Mouse (Mus musculus): ENCODE measurements at regions not wholly inside any gene's neighbourhood (a gene's known extent, or its start where the extent isn't known, plus 50 kb on each side); places are given as distances from the start of the nearest gene placed in this dataset.

DNA sequence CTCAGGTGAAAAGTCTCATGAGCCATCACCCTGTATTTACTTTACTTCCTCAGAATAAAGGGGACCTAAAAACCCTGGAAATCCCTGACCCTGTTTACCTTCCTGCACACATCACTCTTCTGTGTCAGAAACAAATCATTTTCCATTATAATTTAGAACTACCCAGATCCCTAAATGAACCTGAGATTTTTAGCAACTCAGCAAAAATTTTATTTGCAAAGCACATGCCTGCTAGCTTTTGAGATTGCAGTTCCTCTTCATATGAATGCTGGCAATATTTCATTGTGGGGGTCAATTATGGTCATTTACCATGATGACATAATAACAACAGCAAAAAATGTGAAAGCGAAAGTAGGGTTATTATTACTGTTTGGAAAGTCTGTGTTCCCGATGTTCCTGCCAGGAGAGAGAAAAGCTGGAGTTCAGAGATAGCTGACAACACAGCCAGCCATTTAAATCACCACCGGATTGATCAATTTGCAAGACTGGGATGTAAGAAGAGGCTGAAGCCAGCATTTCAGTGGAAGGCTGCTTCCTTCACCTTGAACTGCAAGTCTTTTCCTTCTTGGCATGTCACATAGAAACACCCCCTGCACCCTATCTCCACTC lies 476.5 kb downstream of the Tmem161b start:
- Histone ChIP-seq H3K4me3 (ENCODE audit: low read length) (no peak overlapping the region), H3K36me3 (ENCODE audit: control insufficient read depth, insufficient read depth, low read length) (no peaks in the 10 kb centered on the region), H3K27me3 (ENCODE audit: control insufficient read depth, insufficient read depth, low read length) (no peaks in the 10 kb centered on the region), H3K9me3 (ENCODE audit: control insufficient read depth, low read length) (no peaks in the 10 kb centered on the region), H3K4me2 (replicated peaks; ENCODE audit: low read depth, low read length) (no peak overlapping the region), H3K27ac (ENCODE audit: low read depth, low read length) (no peak overlapping the region), H3K4me1 (ENCODE audit: control insufficient read depth, insufficient read depth, low read length) (no peaks in the 10 kb centered on the region), H3K9ac (ENCODE audit: low read depth, low read length) (no peak overlapping the region)
- ATAC-seq (ENCODE audit: low FRiP score, low TSS enrichment) = no peak
- 55% methylated on average over 3 of the region's 3 CpGs for WGBS

DNA sequence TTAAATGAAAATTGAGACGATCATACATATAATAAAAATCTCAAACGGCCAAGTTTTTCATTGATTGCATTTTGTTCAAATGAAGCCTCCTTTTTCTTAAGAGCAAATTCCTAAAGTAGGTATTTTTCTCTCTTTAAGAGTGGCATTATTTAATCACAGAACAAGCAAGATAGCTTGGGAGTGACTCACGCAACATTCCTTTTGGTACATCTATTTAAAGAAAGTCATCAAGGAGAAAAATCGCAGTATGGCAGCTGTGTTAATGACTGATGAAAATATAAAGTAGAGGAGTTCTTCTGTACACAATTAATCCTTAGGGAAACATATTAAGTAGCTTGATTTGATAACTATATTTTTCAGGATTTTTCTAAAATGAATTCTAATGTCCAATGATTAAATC lies 448.0 kb upstream of the Ccnh start:
- H3K9me3 ChIP-seq (ENCODE audit: control insufficient read depth, low read length) = no peaks in the 10 kb centered on the region
- WGBS = 87% methylated on average over 4 of the region's 4 CpGs

DNA sequence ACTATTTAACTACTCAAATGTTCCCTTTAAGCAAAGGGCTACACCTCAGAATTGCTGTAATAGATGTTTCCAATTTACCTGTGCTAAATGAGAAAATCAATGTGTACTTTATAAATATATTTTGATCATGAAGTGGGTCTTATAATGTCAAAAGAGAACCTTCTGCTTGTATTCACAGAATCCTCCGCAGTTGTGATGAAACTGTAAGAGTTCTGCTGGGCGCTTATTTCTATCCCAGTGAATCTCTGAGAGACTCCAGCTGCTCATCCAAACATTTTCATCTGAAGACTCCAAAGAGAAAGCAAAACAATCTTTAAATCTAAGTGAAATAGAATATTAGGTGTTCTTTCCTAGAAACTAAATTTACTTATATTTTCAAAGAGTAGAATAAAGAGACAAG lies 440.9 kb upstream of the Ccnh start:
- H3K4me1 ChIP-seq (ENCODE audit: control insufficient read depth, insufficient read depth, low read length) = no peaks in the 10 kb centered on the region
- WGBS = 84% methylated on average over 2 of the region's 2 CpGs
- no peaks in the 10 kb centered on the region for H3K27me3 ChIP-seq (ENCODE audit: control insufficient read depth, insufficient read depth, low read length)
- no peaks in the 10 kb centered on the region for H3K36me3 ChIP-seq (ENCODE audit: control insufficient read depth, insufficient read depth, low read length)
- no peaks in the 10 kb centered on the region for H3K9me3 ChIP-seq (ENCODE audit: control insufficient read depth, low read length)
- no peak overlapping the region for H3K27ac ChIP-seq (ENCODE audit: low read depth, low read length)
- ATAC-seq (ENCODE audit: low FRiP score, low TSS enrichment) = no peak
- no peak overlapping the region for H3K4me2 ChIP-seq (replicated peaks; ENCODE audit: low read depth, low read length)
- H3K9ac ChIP-seq (ENCODE audit: low read depth, low read length) = no peak overlapping the region
- H3K4me3 ChIP-seq (ENCODE audit: low read length) = no peak overlapping the region

More for the DNA sequence above, 448.0 kb upstream of the Ccnh start:
- Histone ChIP-seq H3K4me3 (ENCODE audit: low read length) (no peak overlapping the region), H3K4me2 (replicated peaks; ENCODE audit: low read depth, low read length) (no peak overlapping the region), H3K27ac (ENCODE audit: low read depth, low read length) (no peak overlapping the region), H3K36me3 (ENCODE audit: control insufficient read depth, insufficient read depth, low read length) (no peaks in the 10 kb centered on the region), H3K4me1 (ENCODE audit: control insufficient read depth, insufficient read depth, low read length) (no peaks in the 10 kb centered on the region), H3K9ac (ENCODE audit: low read depth, low read length) (no peak overlapping the region), H3K27me3 (ENCODE audit: control insufficient read depth, insufficient read depth, low read length) (no peaks in the 10 kb centered on the region)
- ATAC-seq (ENCODE audit: low FRiP score, low TSS enrichment) = no peak

DNA sequence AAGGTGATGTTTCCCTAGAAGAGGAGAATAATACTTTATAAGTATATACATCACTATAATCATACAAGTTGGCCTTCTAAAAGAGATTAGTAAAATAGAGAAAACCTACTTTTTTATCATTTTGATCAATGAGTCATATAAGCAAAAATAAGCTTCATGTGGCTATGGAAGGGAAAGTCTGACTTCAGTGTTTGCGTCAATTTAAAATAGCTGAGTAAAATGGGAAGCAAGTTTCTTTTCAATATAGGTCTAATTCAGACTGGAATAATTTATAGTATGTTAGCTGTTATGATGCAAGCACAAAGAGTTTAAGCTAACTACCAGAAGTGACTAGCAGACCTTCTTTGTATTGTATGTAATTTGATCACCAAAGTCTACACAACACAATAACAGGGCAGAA lies 440.0 kb upstream of the Ccnh start:
- no peak overlapping the region for H3K9ac ChIP-seq (ENCODE audit: low read depth, low read length)
- H3K4me2 ChIP-seq (replicated peaks; ENCODE audit: low read depth, low read length) = no peak overlapping the region
- ATAC-seq (ENCODE audit: low FRiP score, low TSS enrichment) = no peak
- H3K4me1 ChIP-seq (ENCODE audit: control insufficient read depth, insufficient read depth, low read length) = no peaks in the 10 kb centered on the region
- H3K27me3 ChIP-seq (ENCODE audit: control insufficient read depth, insufficient read depth, low read length) = no peaks in the 10 kb centered on the region
- H3K36me3 ChIP-seq (ENCODE audit: control insufficient read depth, insufficient read depth, low read length) = no peaks in the 10 kb centered on the region
- H3K4me3 ChIP-seq (ENCODE audit: low read length) = no peak overlapping the region
- H3K27ac ChIP-seq (ENCODE audit: low read depth, low read length) = no peak overlapping the region
- WGBS = 93% methylated on average over 1 of the region's 1 CpGs
- no peaks in the 10 kb centered on the region for H3K9me3 ChIP-seq (ENCODE audit: control insufficient read depth, low read length)

DNA sequence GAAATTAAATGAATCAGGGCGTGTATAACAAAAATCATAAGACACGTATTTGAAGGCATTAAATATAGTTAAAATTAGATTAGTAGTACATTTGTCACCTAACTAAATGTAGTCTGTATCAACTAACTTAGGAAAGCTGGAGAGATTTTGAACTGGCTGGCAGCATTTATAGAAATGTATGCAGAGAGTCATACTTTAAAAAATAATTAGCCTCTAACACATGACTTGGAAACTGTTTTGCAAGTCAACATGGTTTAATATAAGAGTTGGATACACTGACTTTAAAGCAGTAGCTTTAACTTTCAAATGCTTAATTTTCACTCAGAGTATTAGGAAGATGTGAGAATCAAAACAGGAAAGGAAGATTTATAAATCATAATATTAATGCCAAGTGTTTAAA lies 439.1 kb upstream of the Ccnh start:
- no peak overlapping the region for H3K4me2 ChIP-seq (replicated peaks; ENCODE audit: low read depth, low read length)
- no peaks in the 10 kb centered on the region for H3K36me3 ChIP-seq (ENCODE audit: control insufficient read depth, insufficient read depth, low read length)
- H3K9ac ChIP-seq (ENCODE audit: low read depth, low read length) = no peak overlapping the region
- no peak for ATAC-seq (ENCODE audit: low FRiP score, low TSS enrichment)
- no peak overlapping the region for H3K27ac ChIP-seq (ENCODE audit: low read depth, low read length)
- no peak overlapping the region for H3K4me3 ChIP-seq (ENCODE audit: low read length)
- no peaks in the 10 kb centered on the region for H3K4me1 ChIP-seq (ENCODE audit: control insufficient read depth, insufficient read depth, low read length)
- no peaks in the 10 kb centered on the region for H3K9me3 ChIP-seq (ENCODE audit: control insufficient read depth, low read length)
- WGBS = 93% methylated on average over 2 of the region's 2 CpGs
- no peaks in the 10 kb centered on the region for H3K27me3 ChIP-seq (ENCODE audit: control insufficient read depth, insufficient read depth, low read length)

DNA sequence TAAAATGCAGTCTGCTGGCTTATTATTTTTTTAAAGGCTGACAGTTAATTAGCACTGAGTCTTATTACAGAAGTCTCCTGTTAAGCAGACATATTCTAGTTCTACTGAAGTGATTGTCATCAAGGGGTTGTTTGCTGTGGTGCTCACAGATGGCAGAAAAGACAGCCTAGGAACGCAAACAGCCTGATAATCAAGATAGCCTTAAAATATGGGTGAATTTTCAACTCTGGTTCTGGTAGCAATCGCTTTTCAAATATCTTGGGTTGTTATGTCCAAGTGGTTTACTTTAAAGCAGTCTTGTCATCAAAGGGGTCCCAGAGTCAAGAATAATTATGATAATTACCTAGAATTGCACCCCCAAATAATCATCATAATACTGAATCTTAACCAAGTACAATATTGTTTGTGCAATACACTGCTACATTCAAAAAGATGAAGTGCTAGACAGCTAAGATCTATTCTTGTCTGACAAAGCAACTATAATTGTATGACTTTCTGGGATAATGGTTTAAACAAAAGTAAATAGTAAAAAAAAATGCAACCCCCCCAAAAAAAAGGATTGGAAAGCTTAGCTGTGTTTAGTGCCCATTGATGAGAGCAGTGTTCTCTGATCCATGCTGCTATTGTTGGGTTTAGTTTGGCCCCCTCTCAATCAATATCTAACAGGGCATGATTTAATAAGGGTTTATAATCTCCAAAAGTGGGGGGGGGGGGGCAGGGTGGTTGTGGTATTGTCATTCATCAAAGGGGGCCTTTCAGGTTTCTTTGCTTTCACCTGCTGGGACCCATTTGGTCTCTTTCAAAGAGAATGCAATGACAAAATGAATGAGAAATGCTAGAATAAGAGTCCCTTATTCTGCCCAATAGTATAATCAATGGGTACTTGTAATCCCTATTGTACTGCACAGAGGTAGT lies 437.4 kb upstream of the Ccnh start:
- no peak for ATAC-seq (ENCODE audit: low FRiP score, low TSS enrichment)
- Histone ChIP-seq H3K27ac (ENCODE audit: low read depth, low read length) (no peak overlapping the region), H3K9me3 (ENCODE audit: control insufficient read depth, low read length) (no peaks in the 10 kb centered on the region), H3K4me2 (replicated peaks; ENCODE audit: low read depth, low read length) (no peak overlapping the region), H3K4me3 (ENCODE audit: low read length) (no peak overlapping the region), H3K27me3 (ENCODE audit: control insufficient read depth, insufficient read depth, low read length) (no peaks in the 10 kb centered on the region), H3K36me3 (ENCODE audit: control insufficient read depth, insufficient read depth, low read length) (no peaks in the 10 kb centered on the region), H3K9ac (ENCODE audit: low read depth, low read length) (no peak overlapping the region), H3K4me1 (ENCODE audit: control insufficient read depth, insufficient read depth, low read length) (no peaks in the 10 kb centered on the region)
- 71% methylated on average over 2 of the region's 2 CpGs for WGBS

DNA sequence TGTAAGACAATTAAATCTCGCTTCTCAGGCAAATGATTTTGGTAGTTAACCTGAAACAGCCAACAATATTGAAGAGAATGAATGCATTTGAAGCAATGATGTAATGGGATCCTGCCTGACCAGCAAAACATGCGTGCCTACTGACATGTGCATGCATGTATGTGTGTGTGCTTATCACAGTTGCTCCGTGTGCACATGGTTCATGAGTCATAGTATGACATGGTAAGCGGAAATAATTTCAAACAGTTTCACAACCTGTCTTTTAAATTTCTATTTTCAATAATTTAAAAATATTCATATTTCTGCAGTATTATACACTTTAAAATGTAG lies 436.8 kb upstream of the Ccnh start:
- WGBS = 75% methylated on average over 4 of the region's 4 CpGs
- ATAC-seq (ENCODE audit: low FRiP score, low TSS enrichment) = no peak

DNA sequence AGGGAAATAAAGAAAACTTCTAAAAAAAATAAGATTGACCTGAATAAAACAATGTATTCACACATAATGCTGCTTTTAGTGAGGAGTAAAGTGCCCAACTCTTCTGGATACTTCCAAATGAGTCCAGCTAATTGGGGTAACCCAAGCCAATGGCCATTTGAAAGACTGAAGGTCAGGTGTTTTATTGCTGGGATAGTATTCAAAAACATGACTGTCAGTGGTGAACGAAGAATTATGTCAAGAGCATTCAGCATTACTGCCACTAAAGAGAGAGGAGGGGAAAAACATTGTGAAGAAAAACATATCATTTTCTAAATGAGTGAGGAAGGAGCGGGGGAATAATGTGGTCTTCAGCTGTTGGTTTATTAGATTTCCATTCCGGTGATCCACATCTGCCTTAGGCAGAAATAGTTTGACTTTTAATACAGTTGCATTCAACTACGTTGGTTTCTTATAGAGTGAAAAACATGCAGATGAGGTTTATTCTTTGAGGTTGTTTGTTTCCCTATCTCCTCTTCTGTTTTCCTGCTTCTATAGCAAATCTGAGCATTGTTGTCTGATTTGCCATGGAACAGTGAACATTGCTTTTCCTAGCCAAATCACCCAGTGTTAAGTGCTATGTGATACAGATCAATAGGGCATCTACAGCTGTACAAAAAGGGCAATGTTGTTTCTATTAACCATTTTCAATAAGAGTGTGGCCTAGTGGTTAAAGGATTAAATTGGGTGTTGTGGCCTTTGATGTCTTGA lies 435.3 kb upstream of the Ccnh start:
- H3K36me3 ChIP-seq (ENCODE audit: control insufficient read depth, insufficient read depth, low read length) = no peaks in the 10 kb centered on the region
- H3K9me3 ChIP-seq (ENCODE audit: control insufficient read depth, low read length) = no peaks in the 10 kb centered on the region
- WGBS = 39% methylated on average over 4 of the region's 4 CpGs
- no peaks in the 10 kb centered on the region for H3K4me1 ChIP-seq (ENCODE audit: control insufficient read depth, insufficient read depth, low read length)
- H3K27ac ChIP-seq (ENCODE audit: low read depth, low read length) = no peak overlapping the region
- peaks cover 4% of the 10 kb centered on the region; the same call in 1 of the 2 replicates for H3K27me3 ChIP-seq (ENCODE audit: control insufficient read depth, insufficient read depth, low read length)
- no peak for ATAC-seq (ENCODE audit: low FRiP score, low TSS enrichment)
- H3K9ac ChIP-seq (ENCODE audit: low read depth, low read length) = no peak overlapping the region
- no peak overlapping the region for H3K4me2 ChIP-seq (replicated peaks; ENCODE audit: low read depth, low read length)
- no peak overlapping the region for H3K4me3 ChIP-seq (ENCODE audit: low read length)

More for the DNA sequence above, 436.8 kb upstream of the Ccnh start:
- Histone ChIP-seq H3K9ac (ENCODE audit: low read depth, low read length) (no peak overlapping the region), H3K36me3 (ENCODE audit: control insufficient read depth, insufficient read depth, low read length) (no peaks in the 10 kb centered on the region), H3K4me2 (replicated peaks; ENCODE audit: low read depth, low read length) (no peak overlapping the region), H3K4me3 (ENCODE audit: low read length) (no peak overlapping the region), H3K27ac (ENCODE audit: low read depth, low read length) (no peak overlapping the region), H3K27me3 (ENCODE audit: control insufficient read depth, insufficient read depth, low read length) (no peaks in the 10 kb centered on the region), H3K9me3 (ENCODE audit: control insufficient read depth, low read length) (no peaks in the 10 kb centered on the region), H3K4me1 (ENCODE audit: control insufficient read depth, insufficient read depth, low read length) (no peaks in the 10 kb centered on the region)
